Mouse (Mus musculus) heart, postnatal 0 days (tissue): ENCODE data around the gene Ess2.

Experiments used
- CTCF ChIP-seq: IDR thresholded peaks from 2 replicates; pipeline ENCODE4 v1.5.1; 2016; ENCODE audit warnings: antibody characterized with exemption, control low read depth, low read depth
- EP300 ChIP-seq: IDR thresholded peaks from 2 replicates; pipeline ENCODE4 v1.6.1; 2016; ENCODE audit warnings: antibody characterized with exemption, low read depth

DNA sequence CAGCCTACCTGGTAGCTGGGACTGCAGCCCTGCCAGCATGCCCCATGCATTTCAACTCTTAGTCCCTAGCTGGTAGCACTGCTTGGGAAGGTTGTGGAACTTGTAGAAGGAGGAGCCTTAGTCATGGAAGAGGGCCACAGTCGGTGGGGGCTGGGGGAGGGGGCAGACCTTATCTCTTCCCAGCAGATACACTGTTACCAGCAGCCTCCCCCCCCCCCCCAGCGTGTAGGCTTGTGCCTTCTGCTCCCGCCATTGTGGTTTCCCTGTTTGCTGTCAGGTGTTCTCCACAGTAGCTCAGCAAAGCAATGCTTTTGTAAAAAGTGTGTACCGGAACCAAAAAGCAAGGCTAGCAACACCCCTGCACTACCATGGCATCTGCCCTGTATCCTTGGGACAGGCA, 40.5 kb upstream of the Ess2 start:
- TF ChIP-seq CTCF, result no peak
- TF ChIP-seq EP300, result no peak
